Mouse (Mus musculus) heart, postnatal 0 days (tissue): ENCODE measurements around the gene Kif1c. TPM values are rescaled to one million over a fixed set of nuclear protein-coding genes. Genes with fewer than 3 reads are reported as not detected.

Experiments
- ATAC-seq: fragments of 200-750 bp; cut with Nextera tagmentation; 2 replicates; pipeline ENCODE4 v1.8.0; 2017; ENCODE audit warnings: low read depth, moderate number of reproducible peaks, moderate library complexity; ENCODE audit not compliant: insufficient read depth
- DNase-seq: peaks from one replicate; pipeline ENCODE4 v3.0.0-alpha.2; 2016; ENCODE audit warnings: low spot score
- H3K27ac ChIP-seq: fragments of 300-500 bp; sonication (generic); 2 replicates; pipeline ENCODE4 v1.5.1; 2014; ENCODE audit warnings: low read depth, mild to moderate bottlenecking
- H3K27me3 ChIP-seq: fragments of 300-500 bp; sonication (generic); 2 replicates; pipeline ENCODE4 v1.6.1; 2014; ENCODE audit warnings: low read length, mixed read lengths; ENCODE audit not compliant: control insufficient read depth, insufficient read depth
- H3K36me3 ChIP-seq: fragments of 300-500 bp; sonication (generic); replicated peaks from 2 replicates; pipeline ENCODE4 v1.6.1; 2014; ENCODE audit warnings: low read length, mixed read lengths; ENCODE audit not compliant: control insufficient read depth, insufficient read depth
- H3K4me1 ChIP-seq: fragments of 300-500 bp; sonication (generic); 2 replicates; pipeline ENCODE4 v1.6.1; 2014; ENCODE audit warnings: antibody characterized with exemption; ENCODE audit not compliant: control insufficient read depth, insufficient read depth
- H3K4me2 ChIP-seq: fragments of 300-500 bp; sonication (generic); 2 replicates; pipeline ENCODE4 v1.6.1; 2014; ENCODE audit warnings: low read depth, mild to moderate bottlenecking, low read length, moderate library complexity
- H3K4me3 ChIP-seq: fragments of 300-500 bp; sonication (generic); 2 replicates; pipeline ENCODE4 v1.5.1; 2014; ENCODE audit warnings: low read depth, low read length
- H3K9ac ChIP-seq: fragments of 300-500 bp; sonication (generic); replicated peaks from 2 replicates; pipeline ENCODE4 v1.6.1; 2014; ENCODE audit warnings: low read depth, low read length, mixed read lengths
- H3K9me3 ChIP-seq: fragments of 300-500 bp; sonication (generic); replicated peaks from 2 replicates; pipeline ENCODE4 v1.6.1; 2016; ENCODE audit warnings: low read length; ENCODE audit not compliant: control insufficient read depth
- CTCF ChIP-seq: IDR thresholded peaks from 2 replicates; pipeline ENCODE4 v1.5.1; 2016; ENCODE audit warnings: antibody characterized with exemption, control low read depth, low read depth
- EP300 ChIP-seq: IDR thresholded peaks from 2 replicates; pipeline ENCODE4 v1.6.1; 2016; ENCODE audit warnings: antibody characterized with exemption, low read depth
- WGBS: fragments of 180-500 bp; shearing (Covaris S2); extraction: QIAGEN DNeasy Blood & Tissue Kit; methylation state at CpG from one replicate; pipeline ENCODE4 v1.1.7; 2014; 5-methylcytosine and 5-hydroxymethylcytosine counted together
- polyA plus RNA-seq: library from polyadenylated mRNA; unstranded; fragments of >200 nt; fragmentation: Nextera tagmentation; extraction: Ambion mirVana; gene quantifications from 2 replicates; pipeline ENCODE4 v1.2.1, GENCODE M21; 2015
- total RNA-seq: library from RNA; depleted of rRNA; stranded (reverse); fragments of >200 nt; gene quantifications from 2 replicates; pipeline ENCODE4 v1.2.3, GENCODE M21; 2014; ENCODE audit warnings: low replicate concordance

The Kif1c gene
- total and polyA plus RNA-seq, 2 experiments from 2014 or later = 6.4 to 92.9 TPM

GRCm38 (mm10) chr11:70747876-70748545 is 47.7 kb downstream of the Kif1c start:
- no peak for ATAC-seq
- H3K27ac ChIP-seq = no peak overlapping the region

GRCm38 (mm10) chr11:70752337-70753017 is 52.1 kb downstream of the Kif1c start:
- WGBS = 64% methylated on average over 4 of the region's 4 CpGs
- no peaks in the 10 kb centered on the region for H3K36me3 ChIP-seq

More at GRCm38 (mm10) chr11:70747876-70748545, 47.7 kb downstream of the Kif1c start:
- WGBS = 71% methylated on average over 4 of the region's 4 CpGs
- H3K9me3 ChIP-seq = no peaks in the 10 kb centered on the region
- no peaks in the 10 kb centered on the region for H3K4me1 ChIP-seq
- no peak overlapping the region for H3K4me2 ChIP-seq
- TF ChIP-seq EP300 (no peak), CTCF (no peak)
- no peaks in the 10 kb centered on the region for H3K36me3 ChIP-seq
- DNase-seq = no peak
- H3K27me3 ChIP-seq = no peaks in the 10 kb centered on the region
- no peak overlapping the region for H3K9ac ChIP-seq
- no peak overlapping the region for H3K4me3 ChIP-seq

GRCm38 (mm10) chr11:70753146-70753545 is 52.8 kb downstream of the Kif1c start:
- H3K36me3 ChIP-seq = no peaks in the 10 kb centered on the region
- no peak overlapping the region for H3K4me2 ChIP-seq
- no peaks in the 10 kb centered on the region for H3K4me1 ChIP-seq
- no peaks in the 10 kb centered on the region for H3K9me3 ChIP-seq
- no peaks in the 10 kb centered on the region for H3K27me3 ChIP-seq
- 88% methylated on average over 10 of the region's 10 CpGs for WGBS
- H3K4me3 ChIP-seq = no peak overlapping the region
- no peak overlapping the region for H3K27ac ChIP-seq
- ATAC-seq = no peak
- H3K9ac ChIP-seq = no peak overlapping the region
- DNase-seq = no peak
- TF ChIP-seq EP300 (no peak), CTCF (no peak)

More at GRCm38 (mm10) chr11:70752337-70753017, 52.1 kb downstream of the Kif1c start:
- no peak overlapping the region for H3K4me2 ChIP-seq
- no peak for ATAC-seq
- H3K4me1 ChIP-seq = no peaks in the 10 kb centered on the region
- no peak overlapping the region for H3K27ac ChIP-seq
- no peak overlapping the region for H3K9ac ChIP-seq
- no peak for TF ChIP-seq CTCF
- TF ChIP-seq EP300 = no peak
- no peak overlapping the region for H3K4me3 ChIP-seq
- H3K9me3 ChIP-seq = no peaks in the 10 kb centered on the region
- DNase-seq = no peak
- H3K27me3 ChIP-seq = no peaks in the 10 kb centered on the region

- no peak overlapping the region for H3K4me3 ChIP-seq
- no peak overlapping the region for H3K9ac ChIP-seq
- TF ChIP-seq CTCF (no peak), EP300 (no peak)
- H3K36me3 ChIP-seq = no peaks in the 10 kb centered on the region
- DNase-seq = no peak
- no peaks in the 10 kb centered on the region for H3K9me3 ChIP-seq
- WGBS = 53% methylated on average over 4 of the region's 4 CpGs
- no peak overlapping the region for H3K27ac ChIP-seq
- no peaks in the 10 kb centered on the region for H3K4me1 ChIP-seq
- ATAC-seq = no peak
- H3K27me3 ChIP-seq = no peaks in the 10 kb centered on the region
- no peak overlapping the region for H3K4me2 ChIP-seq
Observed at GRCm38 (mm10) chr11:70754476-70754875, 54.1 kb downstream of the Kif1c start.

GRCm38 (mm10) chr11:70754958-70755357 is 54.6 kb downstream of the Kif1c start:
- H3K9ac ChIP-seq = no peak overlapping the region
- ATAC-seq = no peak
- TF ChIP-seq CTCF (no peak), EP300 (no peak)
- H3K9me3 ChIP-seq = no peaks in the 10 kb centered on the region
- H3K36me3 ChIP-seq = no peaks in the 10 kb centered on the region
- H3K4me1 ChIP-seq = no peaks in the 10 kb centered on the region
- H3K27me3 ChIP-seq = no peaks in the 10 kb centered on the region
- no peak overlapping the region for H3K4me2 ChIP-seq
- H3K27ac ChIP-seq = no peak overlapping the region
- 63% methylated on average over 7 of the region's 7 CpGs for WGBS
- no peak overlapping the region for H3K4me3 ChIP-seq
- DNase-seq = no peak
